Mouse (Mus musculus) C2C12 (cell line): ENCODE results near the gene Tcf12. TPM values are rescaled to one million over a fixed set of nuclear protein-coding genes. Genes with fewer than 3 reads are reported as not detected.

ENCODE experiments used
- H3K27me3 ChIP-seq: one replicate; pipeline ENCODE4 v1.6.1; 2011; ENCODE audit not compliant: control insufficient read depth, insufficient read depth, insufficient read length
- H3K36me3 ChIP-seq: one replicate; pipeline ENCODE4 v1.6.1; 2011; ENCODE audit not compliant: control insufficient read depth, insufficient read depth
- H3K4me3 ChIP-seq: one replicate; pipeline ENCODE4 v1.5.1; 2011; ENCODE audit warnings: mild to moderate bottlenecking, control low read depth; ENCODE audit not compliant: poor library complexity, insufficient read depth, severe bottlenecking
- H3K79me2 ChIP-seq: one replicate; pipeline ENCODE4 v1.6.1; 2011; ENCODE audit not compliant: control insufficient read depth, insufficient read depth
- H3K79me3 ChIP-seq: one replicate; pipeline ENCODE4 v1.6.1; 2011; ENCODE audit warnings: low read depth, control low read depth
- H3ac ChIP-seq: one replicate; pipeline ENCODE3; 2011; ENCODE audit warnings: low read depth; ENCODE audit not compliant: control insufficient read depth, insufficient read length
- CEBPB ChIP-seq: IDR thresholded peaks from one replicate; pipeline ENCODE4 v1.6.1; 2011; ENCODE audit warnings: low read depth, mild to moderate bottlenecking, control low read depth, moderate library complexity
- CTCF ChIP-seq: IDR thresholded peaks from one replicate; pipeline ENCODE4 v1.5.1; 2011; ENCODE audit not compliant: control insufficient read depth, insufficient read depth, insufficient read length
- FOSL1 ChIP-seq: IDR thresholded peaks from one replicate; pipeline ENCODE4 v1.8.0; 2011; ENCODE audit warnings: mild to moderate bottlenecking, low read length; ENCODE audit not compliant: poor library complexity, insufficient read depth, severe bottlenecking
- MAX ChIP-seq: IDR thresholded peaks from one replicate; pipeline ENCODE4 v1.6.1; 2011; ENCODE audit warnings: mild to moderate bottlenecking, control low read depth
- MYOD1 ChIP-seq: IDR thresholded peaks from one replicate; pipeline ENCODE4 v1.6.1; 2011; ENCODE audit warnings: low read depth; ENCODE audit not compliant: control insufficient read depth, insufficient read length
- MYOG ChIP-seq: IDR thresholded peaks from one replicate; pipeline ENCODE4 v1.6.1; 2011; ENCODE audit not compliant: control insufficient read depth, insufficient read length; ENCODE audit errors: extremely low read depth
- USF1 ChIP-seq: IDR thresholded peaks from one replicate; pipeline ENCODE4 v1.6.1; 2011; ENCODE audit warnings: low read depth, mild to moderate bottlenecking, control low read depth, moderate library complexity
- polyA plus RNA-seq: library from polyadenylated mRNA; unstranded; fragments of >200 nt; fragmentation: generic; extraction: Trizol; gene quantifications from one replicate; pipeline ENCODE4 v1.2.1, GENCODE M21; 2012; ENCODE audit warnings: missing spikeins

Tcf12 gene
- polyA plus RNA-seq, 1 experiment, result 26.2 TPM

- H3K27me3 ChIP-seq, result no peaks in the 10 kb centered on the region
- TF ChIP-seq FOSL1 (no peak), USF1 (no peak), CEBPB (no peak), CTCF (no peak), MYOD1 (no peak), MYOG (no peak), MAX (no peak)
- H3K4me3 ChIP-seq, result no peak overlapping the region
- no peak overlapping the region for H3ac ChIP-seq
- no peaks in the 10 kb centered on the region for H3K36me3 ChIP-seq
- no peaks in the 10 kb centered on the region for H3K79me2 ChIP-seq
- no peaks in the 10 kb centered on the region for H3K79me3 ChIP-seq
Observed at GRCm38 (mm10) chr9:71930431-71931357, 181.0 kb downstream of the Tcf12 start.

DNA sequence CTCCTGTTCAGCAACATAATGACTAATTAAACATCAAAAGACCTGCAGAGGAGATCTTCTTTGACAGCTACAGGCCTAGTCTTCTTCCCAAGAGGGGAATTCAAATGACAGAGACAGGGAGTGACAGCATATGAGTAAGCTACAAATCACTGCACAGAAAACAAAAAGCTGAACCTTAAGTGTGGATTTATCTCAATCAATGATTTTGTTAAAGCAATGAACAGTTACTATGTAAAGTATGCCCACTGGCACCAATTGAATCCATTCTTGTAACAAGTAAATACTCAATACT, 195.1 kb downstream of the Tcf12 start:
- H3K36me3 ChIP-seq, result peaks cover 4% of the 10 kb centered on the region

DNA sequence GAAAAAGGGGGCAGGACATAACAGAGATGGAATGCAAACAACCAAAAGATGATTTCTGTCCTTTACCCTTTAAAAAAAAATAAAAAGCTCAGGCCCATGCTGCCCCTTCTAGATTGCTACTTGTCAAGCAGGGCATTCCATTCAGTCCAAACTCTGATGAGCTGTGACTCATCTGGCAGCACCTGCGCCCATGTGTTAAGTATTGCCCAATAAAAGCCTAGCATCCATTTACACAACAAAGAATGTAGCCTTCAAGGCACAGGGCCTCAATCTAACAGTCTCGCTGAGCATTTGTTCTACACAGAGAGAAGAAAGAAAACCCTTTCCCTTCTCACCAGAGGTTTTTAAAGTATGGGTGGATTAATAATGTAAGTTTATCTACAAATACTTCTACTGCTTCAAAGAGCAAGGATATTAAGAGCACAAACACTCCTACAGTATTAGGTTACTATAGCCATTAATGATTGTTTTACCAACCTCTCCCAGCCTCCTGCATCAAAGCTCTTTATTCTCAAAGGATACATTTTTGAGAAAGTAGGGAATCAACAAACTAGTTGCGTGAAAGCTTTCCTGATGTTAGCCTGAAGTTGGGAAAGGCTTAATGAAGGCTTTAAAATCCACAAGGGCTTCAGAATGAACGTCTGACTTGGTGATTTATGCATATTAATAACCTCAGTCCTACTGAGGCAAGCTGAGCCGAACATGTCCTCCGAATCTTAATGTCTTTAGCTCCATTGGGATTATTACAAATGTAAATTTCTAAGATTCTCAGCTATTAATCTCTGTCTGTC, 195.6 kb downstream of the Tcf12 start:
- H3K36me3 ChIP-seq, result peaks cover 9% of the 10 kb centered on the region
- no peaks in the 10 kb centered on the region for H3K79me3 ChIP-seq
- H3ac ChIP-seq, result no peak overlapping the region
- TF ChIP-seq MYOD1 (peak; percentile 44), MAX (no peak), CEBPB (peak; percentile 25)
- H3K27me3 ChIP-seq, result no peaks in the 10 kb centered on the region
- H3K79me2 ChIP-seq, result no peaks in the 10 kb centered on the region
- no peak overlapping the region for H3K4me3 ChIP-seq

More for the DNA sequence above, 195.1 kb downstream of the Tcf12 start:
- TF ChIP-seq MYOG (no peak), USF1 (no peak), MAX (no peak), CTCF (no peak), MYOD1 (no peak), CEBPB (no peak), FOSL1 (no peak)
- H3ac ChIP-seq, result no peak overlapping the region
- no peaks in the 10 kb centered on the region for H3K79me3 ChIP-seq
- no peaks in the 10 kb centered on the region for H3K27me3 ChIP-seq
- no peaks in the 10 kb centered on the region for H3K79me2 ChIP-seq
- H3K4me3 ChIP-seq, result no peak overlapping the region

DNA sequence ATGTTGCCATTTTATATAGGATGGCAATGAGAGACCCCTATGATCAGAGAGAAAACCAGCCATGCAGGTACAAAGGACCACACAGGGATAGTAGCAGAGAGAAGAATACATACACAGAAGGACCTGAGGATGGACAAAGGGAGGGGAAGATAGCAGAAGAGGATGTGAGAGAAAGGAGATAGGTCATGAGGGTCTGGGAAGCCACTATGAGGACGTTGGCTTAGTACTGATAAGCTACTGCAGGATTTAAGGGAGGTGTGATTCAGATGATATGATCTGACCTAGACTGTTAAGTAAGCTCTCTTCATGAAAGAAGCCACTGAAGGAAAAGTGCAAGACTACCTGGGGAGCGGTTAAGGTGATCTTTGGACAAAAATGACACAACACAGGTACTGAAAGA, 205.1 kb downstream of the Tcf12 start:
- H3ac ChIP-seq, result no peak overlapping the region
- TF ChIP-seq CTCF (no peak), FOSL1 (no peak), MYOD1 (no peak), MYOG (no peak), CEBPB (no peak), USF1 (no peak), MAX (no peak)
- no peaks in the 10 kb centered on the region for H3K27me3 ChIP-seq
- no peaks in the 10 kb centered on the region for H3K79me2 ChIP-seq
- H3K79me3 ChIP-seq, result no peaks in the 10 kb centered on the region
- no peak overlapping the region for H3K4me3 ChIP-seq
- peaks cover 23% of the 10 kb centered on the region for H3K36me3 ChIP-seq

- TF ChIP-seq FOSL1, result no peak
- peak; percentile 61 for TF ChIP-seq MYOD1
- no peak for TF ChIP-seq CEBPB
- H3ac ChIP-seq, result no peak overlapping the region
- H3K79me2 ChIP-seq, result no peaks in the 10 kb centered on the region
- no peaks in the 10 kb centered on the region for H3K27me3 ChIP-seq
- H3K79me3 ChIP-seq, result no peaks in the 10 kb centered on the region
- H3K36me3 ChIP-seq, result no peaks in the 10 kb centered on the region
- H3K4me3 ChIP-seq, result no peak overlapping the region
Observed at GRCm38 (mm10) chr9:71898852-71899251, 212.8 kb downstream of the Tcf12 start.
